Mouse (Mus musculus): ENCODE data around the gene Cx3cr1.

Gene Cx3cr1

GRCm38 (mm10) chr9:119976704-119977556 is 92.7 kb downstream of the Cx3cr1 start:
- WGBS = 48% methylated on average over 17 of the region's 17 CpGs

DNA sequence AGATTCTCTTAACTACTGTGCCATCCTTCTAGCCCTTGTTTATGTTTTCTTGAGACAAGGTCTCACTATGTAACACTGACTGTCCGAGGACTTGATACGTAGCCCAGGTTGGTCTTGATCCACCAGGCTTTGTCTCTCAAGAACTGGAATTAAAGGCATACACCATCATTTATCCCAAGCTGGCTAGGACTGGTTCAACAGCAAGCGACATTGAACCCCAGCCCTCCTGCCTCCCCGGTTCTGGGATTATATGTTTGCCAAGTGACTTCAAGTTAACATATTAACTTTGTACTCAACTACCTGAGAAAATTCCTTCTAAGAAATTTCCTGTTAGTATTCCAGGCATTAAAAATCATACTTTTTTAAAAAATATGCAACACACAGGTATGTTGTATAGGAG is 94.4 kb downstream of the Cx3cr1 start:
- WGBS = 97% methylated on average over 4 of the region's 4 CpGs

GRCm38 (mm10) chr9:119974609-119975008 is 95.1 kb downstream of the Cx3cr1 start:
- 80% methylated on average over 5 of the region's 5 CpGs for WGBS

- 93% methylated on average over 27 of the region's 27 CpGs for WGBS
Measured at GRCm38 (mm10) chr9:119973869-119974520, 95.7 kb downstream of the Cx3cr1 start.

DNA sequence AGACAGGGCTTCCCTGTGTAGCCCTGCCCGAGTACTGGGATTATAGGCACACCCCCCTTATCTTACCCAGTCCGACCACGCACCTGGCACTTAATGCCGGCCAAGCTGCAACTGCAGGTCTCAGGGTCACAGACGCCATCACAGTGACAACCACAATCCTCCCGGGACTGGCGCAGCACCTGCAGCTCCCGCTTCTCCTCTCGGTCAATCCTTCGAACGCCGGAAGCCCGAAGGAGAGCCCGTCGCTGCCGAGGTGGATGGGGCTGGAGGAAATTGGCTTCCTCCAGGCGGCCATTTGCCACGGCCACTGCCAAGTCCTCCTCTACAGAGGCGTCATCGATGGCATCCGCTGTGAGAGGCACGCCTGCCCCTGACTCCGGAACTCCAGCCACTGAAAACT is 96.4 kb downstream of the Cx3cr1 start:
- WGBS = 91% methylated on average over 23 of the region's 23 CpGs

DNA sequence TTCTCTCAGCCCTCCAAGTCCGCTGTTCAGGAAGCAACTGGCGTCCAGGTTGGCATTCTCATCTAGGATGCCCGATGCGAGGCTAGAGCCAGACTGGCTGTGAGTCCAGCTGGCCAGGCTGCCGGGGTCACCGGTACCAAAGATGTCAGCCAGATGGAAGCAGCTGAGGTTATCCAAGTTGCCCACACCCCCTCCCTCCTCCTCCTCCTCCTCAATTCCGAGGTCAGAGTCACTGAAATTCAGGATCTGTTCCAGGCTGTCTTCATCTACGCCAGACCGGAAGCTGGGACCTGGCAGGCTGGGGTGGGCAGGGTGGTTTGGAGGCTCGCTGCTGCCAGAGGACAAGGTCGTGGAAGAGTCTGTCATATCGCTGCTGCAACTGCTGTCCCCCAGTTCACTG is 97.1 kb downstream of the Cx3cr1 start:
- 63% methylated on average over 12 of the region's 12 CpGs for WGBS

GRCm38 (mm10) chr9:119972166-119972565 is 97.5 kb downstream of the Cx3cr1 start:
- WGBS = 73% methylated on average over 10 of the region's 10 CpGs

DNA sequence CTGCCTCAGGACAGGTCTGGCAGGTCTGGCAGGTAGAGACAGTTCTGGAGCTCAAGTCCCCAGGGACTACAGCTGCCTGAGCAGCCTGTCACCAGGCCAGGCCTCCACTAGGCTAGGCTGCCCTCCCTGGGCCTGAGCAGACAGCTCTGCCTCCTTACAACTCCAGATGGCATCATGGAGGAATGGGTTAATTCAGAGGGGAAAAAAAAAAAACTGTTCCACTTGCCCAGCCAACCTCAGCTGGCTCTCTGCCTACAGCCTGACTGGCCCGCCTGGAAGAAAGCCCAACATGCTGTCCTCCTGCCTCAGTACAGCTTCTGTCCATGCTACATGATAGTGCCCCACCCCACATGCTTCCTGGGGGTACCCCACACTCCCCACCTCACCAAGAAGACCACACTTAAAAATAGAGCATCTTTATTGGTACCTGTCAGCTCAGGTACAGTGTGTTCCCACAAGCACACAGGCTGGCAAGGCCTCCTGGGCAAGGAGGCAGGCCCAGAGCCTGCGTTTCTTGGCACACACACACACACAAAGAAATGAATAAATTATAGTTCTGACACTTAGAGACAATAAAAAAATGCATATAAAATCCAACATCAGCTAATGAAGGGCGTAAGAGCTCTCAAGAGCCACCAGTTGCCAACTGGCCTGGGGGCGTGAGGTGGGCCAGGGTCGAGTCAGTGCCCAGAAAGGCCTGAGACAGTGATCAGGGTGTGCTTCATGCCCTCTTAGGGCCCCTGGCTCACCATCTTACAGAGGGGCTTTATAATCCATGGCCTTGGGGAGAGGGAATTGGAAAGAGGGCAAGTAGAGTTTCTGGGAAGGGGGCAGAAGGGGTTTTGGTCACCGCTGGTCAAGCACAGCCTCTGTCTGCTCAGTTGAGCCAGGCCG is 98.7 kb downstream of the Cx3cr1 start:
- 51% methylated on average over 7 of the region's 7 CpGs for WGBS

DNA sequence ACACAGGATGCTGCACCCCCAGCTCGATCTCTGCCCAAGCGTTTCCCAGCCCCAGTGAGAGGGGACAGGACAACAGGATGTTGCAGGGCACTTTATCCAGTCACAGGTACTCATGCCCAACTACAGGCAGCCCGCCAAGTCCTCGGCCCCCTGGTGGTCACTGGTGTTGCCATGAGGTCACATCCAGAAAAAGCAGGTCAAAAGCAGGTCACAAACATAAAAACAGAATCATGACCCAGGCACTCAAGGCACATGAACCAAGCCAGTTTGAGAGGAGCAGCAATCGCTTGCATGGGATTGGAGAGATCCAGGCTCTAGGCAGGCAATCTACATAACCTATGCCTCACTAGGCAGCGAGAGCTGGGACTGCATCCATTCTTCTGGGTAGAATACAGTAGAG is 99.5 kb downstream of the Cx3cr1 start:
- 54% methylated on average over 6 of the region's 6 CpGs for WGBS

- 91% methylated on average over 7 of the region's 7 CpGs for WGBS
Measured at GRCm38 (mm10) chr9:119969811-119970210, 99.9 kb downstream of the Cx3cr1 start.

GRCm38 (mm10) chr9:119966221-119966910 is 103.3 kb downstream of the Cx3cr1 start:
- 89% methylated on average over 26 of the region's 26 CpGs for WGBS

GRCm38 (mm10) chr9:119965186-119965585 is 104.5 kb downstream of the Cx3cr1 start:
- 60% methylated on average over 3 of the region's 3 CpGs for WGBS

DNA sequence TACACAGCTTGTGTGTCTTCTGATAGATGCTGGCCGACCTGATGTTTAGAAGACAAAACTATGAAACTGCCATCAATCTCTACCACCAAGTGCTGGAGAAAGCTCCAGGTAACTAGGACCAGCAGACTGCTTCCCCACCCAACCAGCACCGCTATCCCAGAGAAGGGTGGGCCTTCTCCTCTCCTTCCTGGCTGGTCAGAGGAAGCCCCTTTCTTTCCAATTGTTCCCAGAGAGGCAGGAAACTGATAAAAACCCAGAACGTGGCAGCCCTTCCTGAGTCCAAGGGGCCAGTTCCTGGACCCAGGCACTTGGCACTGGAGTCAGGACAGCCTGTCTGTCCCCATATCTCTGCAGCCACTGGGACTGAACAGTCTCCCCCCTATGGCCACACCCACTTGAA is 105.5 kb downstream of the Cx3cr1 start:
- WGBS = 85% methylated on average over 3 of the region's 3 CpGs

- 45% methylated on average over 21 of the region's 21 CpGs for WGBS
Measured at GRCm38 (mm10) chr9:119962987-119963667, 106.6 kb downstream of the Cx3cr1 start.

DNA sequence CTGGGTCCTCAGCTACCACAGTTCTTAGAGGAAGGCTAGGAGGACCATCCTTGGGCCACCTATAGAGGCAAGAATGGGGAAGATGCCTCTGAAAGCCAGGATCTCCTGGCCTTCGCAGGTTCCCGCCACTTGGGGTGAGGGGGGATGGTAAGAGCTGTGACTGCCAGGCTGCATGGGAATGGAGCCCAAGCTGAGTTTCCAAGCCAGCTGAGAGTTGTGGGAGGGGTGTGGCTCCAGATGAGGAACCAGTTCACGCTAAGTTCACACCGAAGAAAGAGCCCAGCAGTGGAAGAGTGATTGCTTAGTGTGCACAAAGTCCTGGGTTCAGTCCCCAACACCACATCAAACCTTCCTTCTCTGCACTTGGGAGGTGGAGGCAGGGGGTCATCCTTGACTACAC is 107.5 kb downstream of the Cx3cr1 start:
- WGBS = 59% methylated on average over 4 of the region's 4 CpGs

- WGBS = 86% methylated on average over 9 of the region's 9 CpGs
Measured at GRCm38 (mm10) chr9:119958835-119959234, 110.8 kb downstream of the Cx3cr1 start.

GRCm38 (mm10) chr9:119951388-119951787 is 118.3 kb downstream of the Cx3cr1 start:
- 91% methylated on average over 9 of the region's 9 CpGs for WGBS

DNA sequence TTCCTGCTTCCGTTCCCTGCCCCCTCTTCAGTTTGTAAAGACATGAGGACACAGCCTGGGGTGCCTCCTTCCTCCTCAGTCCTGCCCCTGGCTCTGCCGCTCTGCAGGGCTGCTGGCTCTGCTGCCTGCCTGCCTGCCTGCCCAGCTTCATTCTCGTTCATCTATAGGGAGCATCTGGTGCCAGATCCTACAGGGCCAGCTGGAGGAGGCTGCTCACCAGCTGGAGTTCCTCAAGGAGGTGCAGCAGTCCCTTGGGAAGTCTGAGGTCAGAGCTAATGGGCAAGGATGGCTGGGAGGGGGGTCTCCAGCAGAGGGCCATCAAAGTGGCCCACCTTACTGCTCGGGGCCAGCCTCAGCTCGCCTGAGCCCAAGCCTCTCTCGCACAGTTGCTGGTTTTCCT is 119.2 kb downstream of the Cx3cr1 start:
- WGBS = 60% methylated on average over 6 of the region's 6 CpGs

- 71% methylated on average over 3 of the region's 3 CpGs for WGBS
Measured at GRCm38 (mm10) chr9:119948804-119949203, 120.9 kb downstream of the Cx3cr1 start.

DNA sequence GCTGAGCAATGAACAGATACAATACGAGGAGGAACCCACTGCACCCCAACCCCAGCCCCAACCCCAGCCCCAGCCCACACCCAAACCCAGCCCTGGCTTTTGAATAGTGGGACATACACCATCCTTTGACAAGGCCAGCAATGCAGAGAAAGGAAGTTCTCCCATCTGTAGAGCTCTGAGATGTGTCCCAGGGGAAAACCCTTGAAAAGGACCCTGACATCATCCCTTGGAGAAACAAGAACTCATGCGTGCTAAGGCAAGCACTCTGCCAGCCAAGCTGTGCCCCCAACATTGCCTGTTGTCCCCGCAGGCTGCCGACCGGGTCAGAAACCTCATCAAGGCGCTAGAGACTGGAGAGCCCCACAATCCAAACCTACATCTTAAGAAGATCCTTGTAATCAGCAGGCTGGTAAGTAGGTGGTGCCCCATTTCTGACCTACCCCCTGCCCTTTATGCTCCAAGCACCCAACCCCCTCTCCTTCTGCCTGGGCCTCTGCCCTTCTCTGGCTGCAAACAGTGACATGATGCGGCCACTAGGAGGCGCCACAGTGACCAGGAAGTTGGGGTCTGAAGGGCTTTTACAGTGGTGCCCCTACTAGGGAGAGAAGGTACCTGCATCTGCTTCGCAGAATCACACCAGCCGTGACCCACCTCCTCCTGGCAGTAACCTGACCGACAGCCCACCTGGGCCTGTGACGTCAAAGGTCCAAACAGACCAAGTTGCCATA is 124.3 kb downstream of the Cx3cr1 start:
- WGBS = 78% methylated on average over 12 of the region's 12 CpGs

Data from cerebral cortex, adult 2 months (tissue).